Mouse (Mus musculus): Measurements from ENCODE around the gene Ap5z1. TPM values are rescaled to one million over a fixed set of nuclear protein-coding genes. Genes with fewer than 3 reads are reported as not detected.

The Ap5z1 gene
- total RNA-seq, 2 experiments from 2014 or later, result 18.3 to 19.1 TPM

GRCm38 (mm10) chr5:142510061-142510414 is 46.3 kb downstream of the Ap5z1 start:
- no peak for DNase-seq (ENCODE audit: low spot score in 2 of 2)

- no peak for DNase-seq (ENCODE audit: low spot score in 2 of 2)
These were observed 48.4 kb downstream of the Ap5z1 start for GRCm38 (mm10) chr5:142512112-142512511.

DNA sequence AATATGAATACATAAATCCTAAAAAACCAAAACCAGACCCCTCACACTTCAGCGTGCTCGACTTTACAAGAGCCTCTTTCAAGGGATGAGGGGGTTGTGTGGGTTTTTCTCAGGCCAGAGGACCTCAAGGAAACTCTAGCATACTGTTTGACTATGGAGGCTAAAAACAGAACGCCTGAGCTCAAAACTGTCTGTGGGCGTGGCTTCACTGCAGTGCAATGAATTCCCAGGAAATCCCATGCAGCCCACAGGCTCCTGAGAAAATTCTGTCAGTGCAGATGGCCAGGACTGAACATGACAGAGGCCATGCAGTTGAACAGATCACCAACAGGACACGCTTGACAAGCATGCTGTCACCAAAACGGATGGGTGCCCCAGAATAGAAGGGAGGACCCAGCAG is 55.2 kb downstream of the Ap5z1 start:
- no peak for DNase-seq (ENCODE audit: low spot score in 2 of 2)

GRCm38 (mm10) chr5:142520360-142520759 is 56.6 kb downstream of the Ap5z1 start:
- DNase-seq (ENCODE audit: low spot score in 2 of 2), result no peak

DNA sequence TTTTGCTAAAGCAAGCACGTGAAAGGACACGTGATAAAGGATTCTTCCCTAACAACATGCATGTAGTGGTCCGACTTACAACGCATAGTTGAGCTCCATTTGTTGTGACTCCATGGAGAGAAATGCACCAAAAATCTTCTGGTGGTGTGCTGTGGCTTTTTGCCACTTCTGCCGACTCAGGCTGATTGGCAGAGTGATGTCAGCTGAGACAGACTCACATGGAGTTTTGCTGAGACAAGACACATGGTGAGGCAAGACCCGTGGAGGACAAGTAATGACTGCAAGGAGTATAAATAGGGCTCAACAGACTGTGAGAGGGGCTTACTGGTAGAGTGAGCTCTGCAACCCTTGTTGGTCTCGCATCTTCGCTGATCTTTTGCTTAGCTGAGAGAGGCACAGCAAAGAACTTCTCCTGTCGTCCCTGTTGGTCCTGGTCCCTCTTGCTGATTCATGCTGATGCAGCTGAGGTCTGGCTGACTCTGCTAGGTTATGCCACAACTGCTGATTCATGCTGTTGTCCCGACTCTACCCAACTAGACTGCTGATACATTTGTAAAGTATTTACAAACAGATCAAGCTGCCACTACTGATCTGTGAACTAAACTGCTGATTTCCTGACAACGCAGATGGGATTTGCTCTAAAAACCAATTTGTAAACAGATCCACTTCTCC is 57.6 kb downstream of the Ap5z1 start:
- no peak for DNase-seq (ENCODE audit: low spot score in 2 of 2)

GRCm38 (mm10) chr5:142524711-142525464 is 61.1 kb downstream of the Ap5z1 start:
- no peak for DNase-seq (ENCODE audit: low spot score in 2 of 2)

Other genes with a start within 250 kb of the Ap5z1 start
- gene Foxk1, start 62.4 kb upstream of the Ap5z1 start, total RNA-seq (2021), result 10 to 100 TPM; 37.9 to 39.7 TPM
- under 1 TPM; 0.38 to 0.85 TPM for gene Papolb, start 66.1 kb downstream of the Ap5z1 start, total RNA-seq (2021)
- gene Radil, start 87.2 kb downstream of the Ap5z1 start, total RNA-seq (2021), result 10 to 100 TPM; 12.8 to 13.4 TPM
- 100 to 1,000 TPM; 183 to 186 TPM for gene Mmd2, start 144.9 kb downstream of the Ap5z1 start, total RNA-seq (2021)
- 10 to 100 TPM; 81.7 to 88.5 TPM for gene Wipi2, start 163.8 kb downstream of the Ap5z1 start, total RNA-seq (2021)
- gene Slc29a4, start 228.6 kb downstream of the Ap5z1 start, total RNA-seq (2021), result 10 to 100 TPM; 68.0 to 83.3 TPM

Data from layer of hippocampus, postnatal 14 days (tissue).